In genomic region chr14:33513877-33514276, GRCm38 (mm10) we compare ENCODE assay signal across 16 mouse cellular contexts. TPM values are rescaled to one million over a fixed set of nuclear protein-coding genes. Genes with fewer than 3 reads are reported as not detected.
"Had no signal": no experiment of that assay in that cellular context is flagged by ENCODE, and none has a peak within 500 bp of the region (broad histone marks: within the 10 kb centered on the region; RNA-seq: fewer than 3 reads in every experiment).

No protein-coding gene starts in this region.

- H3K4me3 ChIP-seq: limb, embryonic 13.5 days; midbrain, embryonic 13.5 days had no signal

- H3K36me3 ChIP-seq: limb, embryonic 13.5 days; midbrain, embryonic 13.5 days had no signal

- ATAC-seq: midbrain, embryonic 13.5 days had no signal

- H3K4me1 ChIP-seq: limb, embryonic 13.5 days had no signal

- H3K9ac ChIP-seq: limb, embryonic 13.5 days; liver, embryonic 14.5 days; midbrain, embryonic 13.5 days had no signal

- DNase-seq: kidney, adult 9 months; kidney, postnatal 36 days; left cerebral cortex, postnatal 4 days; lung, adult 18-20 months; lung, postnatal 36 days; right cerebral cortex, postnatal 14 days; thymus, postnatal 14 days had no signal

- H3K4me2 ChIP-seq: limb, embryonic 13.5 days; midbrain, embryonic 13.5 days had no signal

- H3K9me3 ChIP-seq: limb, embryonic 13.5 days; midbrain, embryonic 13.5 days had no signal

- H3K27me3 ChIP-seq: limb, embryonic 13.5 days; midbrain, embryonic 13.5 days had no signal

- H3K27ac ChIP-seq: kidney, postnatal 0 days; limb, embryonic 13.5 days; liver, embryonic 14.5 days; midbrain, embryonic 13.5 days had no signal

RNA-seq across cellular contexts. Expression of gene Frmpd2, which starts 42.4 kb away (rescaled TPM):
- total RNA-seq: liver, adult 2 months; megakaryocyte progenitor cell, adult 5-6 weeks had no signal
- polyA plus RNA-seq: kidney, postnatal 0 days; limb, embryonic 13.5 days; liver, adult 2 months; liver, embryonic 14.5 days; neural tube, embryonic 11.5 days; spleen, adult 2 months; stomach, embryonic 16.5 days had no signal
